Mouse (Mus musculus): ENCODE measurements around the gene Vrk2. TPM values are rescaled to one million over a fixed set of nuclear protein-coding genes. Genes with fewer than 3 reads are reported as not detected.

Gene Vrk2
- polyA plus RNA-seq, 1 experiment from 2014 or later, result 12.8 TPM

GRCm38 (mm10) chr11:26618475-26619223 lies 24.9 kb upstream of the Vrk2 start:
- WGBS, result 85% methylated on average over 2 of the region's 2 CpGs
- ATAC-seq (ENCODE audit: low FRiP score, low TSS enrichment) (no peak), DNase-seq (ENCODE audit: low spot score) (no peak)
- Histone ChIP-seq H3K9ac (ENCODE audit: low read length) (no peak overlapping the region), H3K4me1 (replicated peaks; ENCODE audit: control insufficient read depth, insufficient read depth) (no peaks in the 10 kb centered on the region), H3K9me3 (ENCODE audit: control insufficient read depth, low read length) (no peaks in the 10 kb centered on the region), H3K36me3 (ENCODE audit: control insufficient read depth, insufficient read depth, low read length) (no peaks in the 10 kb centered on the region), H3K4me2 (replicated peaks; ENCODE audit: low read depth) (no peak overlapping the region), H3K27ac (replicated peaks) (no peak overlapping the region), H3K27me3 (ENCODE audit: control insufficient read depth, insufficient read depth, low read length) (no peaks in the 10 kb centered on the region), H3K4me3 (ENCODE audit: low read depth, low read length) (no peak overlapping the region)
- TF ChIP-seq CTCF (IDR thresholded peaks at IDR 0.05; ENCODE audit: low read depth), result no peak
- no peak for TF ChIP-seq EP300 (optimal IDR thresholded peaks at IDR 0.05)

GRCm38 (mm10) chr11:26608795-26609194 lies 15.0 kb upstream of the Vrk2 start:
- no peaks in the 10 kb centered on the region for H3K4me1 ChIP-seq (replicated peaks; ENCODE audit: control insufficient read depth, insufficient read depth)
- no peak overlapping the region for H3K4me3 ChIP-seq (ENCODE audit: low read depth, low read length)
- DNase-seq (ENCODE audit: low spot score) (no peak), ATAC-seq (ENCODE audit: low FRiP score, low TSS enrichment) (no peak)
- no peak overlapping the region for H3K9ac ChIP-seq (ENCODE audit: low read length)
- WGBS, result 61% methylated on average over 10 of the region's 10 CpGs
- H3K27ac ChIP-seq (replicated peaks), result no peak overlapping the region
- H3K4me2 ChIP-seq (replicated peaks; ENCODE audit: low read depth), result no peak overlapping the region
- no peaks in the 10 kb centered on the region for H3K27me3 ChIP-seq (ENCODE audit: control insufficient read depth, insufficient read depth, low read length)
- no peaks in the 10 kb centered on the region for H3K9me3 ChIP-seq (ENCODE audit: control insufficient read depth, low read length)
- H3K36me3 ChIP-seq (ENCODE audit: control insufficient read depth, insufficient read depth, low read length), result no peaks in the 10 kb centered on the region
- TF ChIP-seq CTCF (IDR thresholded peaks at IDR 0.05; ENCODE audit: low read depth), result no peak
- no peak for TF ChIP-seq EP300 (optimal IDR thresholded peaks at IDR 0.05)

- H3K9me3 ChIP-seq (ENCODE audit: control insufficient read depth, low read length), result no peaks in the 10 kb centered on the region
- DNase-seq (ENCODE audit: low spot score), result no peak
- H3K27ac ChIP-seq (replicated peaks), result no peak overlapping the region
- 97% methylated on average over 1 of the region's 1 CpGs for WGBS
- no peak overlapping the region for H3K9ac ChIP-seq (ENCODE audit: low read length)
- no peak overlapping the region for H3K4me3 ChIP-seq (ENCODE audit: low read depth, low read length)
- H3K27me3 ChIP-seq (ENCODE audit: control insufficient read depth, insufficient read depth, low read length), result no peaks in the 10 kb centered on the region
- no peaks in the 10 kb centered on the region for H3K4me1 ChIP-seq (replicated peaks; ENCODE audit: control insufficient read depth, insufficient read depth)
- no peak overlapping the region for H3K4me2 ChIP-seq (replicated peaks; ENCODE audit: low read depth)
- ATAC-seq (ENCODE audit: low FRiP score, low TSS enrichment), result no peak
- TF ChIP-seq EP300 (optimal IDR thresholded peaks at IDR 0.05) (no peak), CTCF (IDR thresholded peaks at IDR 0.05; ENCODE audit: low read depth) (no peak)
- no peaks in the 10 kb centered on the region for H3K36me3 ChIP-seq (ENCODE audit: control insufficient read depth, insufficient read depth, low read length)
Observed at GRCm38 (mm10) chr11:26604061-26604655, 10.4 kb upstream of the Vrk2 start.

GRCm38 (mm10) chr11:26601571-26602175 lies 7.9 kb upstream of the Vrk2 start:
- Histone ChIP-seq H3K9me3 (ENCODE audit: control insufficient read depth, low read length) (no peaks in the 10 kb centered on the region), H3K4me1 (replicated peaks; ENCODE audit: control insufficient read depth, insufficient read depth) (no peaks in the 10 kb centered on the region), H3K27ac (replicated peaks) (no peak overlapping the region), H3K4me3 (ENCODE audit: low read depth, low read length) (no peak overlapping the region), H3K27me3 (ENCODE audit: control insufficient read depth, insufficient read depth, low read length) (no peaks in the 10 kb centered on the region), H3K36me3 (ENCODE audit: control insufficient read depth, insufficient read depth, low read length) (no peaks in the 10 kb centered on the region), H3K4me2 (replicated peaks; ENCODE audit: low read depth) (no peak overlapping the region), H3K9ac (ENCODE audit: low read length) (no peak overlapping the region)
- 76% methylated on average over 2 of the region's 2 CpGs for WGBS
- DNase-seq (ENCODE audit: low spot score) (no peak), ATAC-seq (ENCODE audit: low FRiP score, low TSS enrichment) (no peak)
- TF ChIP-seq EP300 (optimal IDR thresholded peaks at IDR 0.05) (no peak), CTCF (IDR thresholded peaks at IDR 0.05; ENCODE audit: low read depth) (no peak)

- Histone ChIP-seq H3K27me3 (ENCODE audit: control insufficient read depth, insufficient read depth, low read length) (no peaks in the 10 kb centered on the region), H3K9me3 (ENCODE audit: control insufficient read depth, low read length) (no peaks in the 10 kb centered on the region), H3K4me2 (replicated peaks; ENCODE audit: low read depth) (no peak overlapping the region), H3K4me1 (replicated peaks; ENCODE audit: control insufficient read depth, insufficient read depth) (no peaks in the 10 kb centered on the region), H3K36me3 (ENCODE audit: control insufficient read depth, insufficient read depth, low read length) (no peaks in the 10 kb centered on the region), H3K4me3 (ENCODE audit: low read depth, low read length) (no peak overlapping the region), H3K27ac (replicated peaks) (no peak overlapping the region), H3K9ac (ENCODE audit: low read length) (no peak overlapping the region)
- WGBS, result 69% methylated on average over 4 of the region's 4 CpGs
- DNase-seq (ENCODE audit: low spot score), result no peak
- ATAC-seq (ENCODE audit: low FRiP score, low TSS enrichment), result no peak
- no peak for TF ChIP-seq CTCF (IDR thresholded peaks at IDR 0.05; ENCODE audit: low read depth)
- no peak for TF ChIP-seq EP300 (optimal IDR thresholded peaks at IDR 0.05)
Observed at GRCm38 (mm10) chr11:26600692-26601091, 6.9 kb upstream of the Vrk2 start.

- ATAC-seq (ENCODE audit: low FRiP score, low TSS enrichment), result no peak
- 33% methylated on average over 1 of the region's 1 CpGs for WGBS
- Histone ChIP-seq H3K36me3 (ENCODE audit: control insufficient read depth, insufficient read depth, low read length) (no peaks in the 10 kb centered on the region), H3K4me2 (replicated peaks; ENCODE audit: low read depth) (no peak overlapping the region), H3K4me1 (replicated peaks; ENCODE audit: control insufficient read depth, insufficient read depth) (no peaks in the 10 kb centered on the region), H3K9me3 (ENCODE audit: control insufficient read depth, low read length) (no peaks in the 10 kb centered on the region), H3K27me3 (ENCODE audit: control insufficient read depth, insufficient read depth, low read length) (no peaks in the 10 kb centered on the region), H3K4me3 (ENCODE audit: low read depth, low read length) (no peak overlapping the region), H3K27ac (replicated peaks) (no peak overlapping the region), H3K9ac (ENCODE audit: low read length) (no peak overlapping the region)
- no peak for DNase-seq (ENCODE audit: low spot score)
- no peak for TF ChIP-seq CTCF (IDR thresholded peaks at IDR 0.05; ENCODE audit: low read depth)
- no peak for TF ChIP-seq EP300 (optimal IDR thresholded peaks at IDR 0.05)
Observed at GRCm38 (mm10) chr11:26598876-26599275, 5.1 kb upstream of the Vrk2 start.
